Mouse (Mus musculus) adrenal gland, adult 8-10 months (tissue): ENCODE data around the gene Ldhb. TPM values are rescaled to one million over a fixed set of nuclear protein-coding genes. Genes with fewer than 3 reads are reported as not detected.

Experiments
- total RNA-seq, 4 experiments: library from RNA; stranded (reverse); gene quantifications; 2 replicates each; pipeline ENCODE4 v1.2.4; 2022

Gene Ldhb
- total RNA-seq, 4 experiments from 2014 or later, result 147 to 183 (median 159) TPM

Other genes starting within 250 kb of the Ldhb start
- gene Iapp, start 209.5 kb downstream of the Ldhb start, total RNA-seq, result not detected
- not detected for gene Slco1a5, start 185.0 kb downstream of the Ldhb start, total RNA-seq
- gene Pyroxd1, start 162.3 kb downstream of the Ldhb start, total RNA-seq, result 10 to 100 TPM; 13.0 to 18.0 (median 14.1) TPM
- 10 to 100 TPM; 13.4 to 26.5 (median 19.8) TPM for gene Recql, start 120.9 kb downstream of the Ldhb start, total RNA-seq
- gene Golt1b, start 120.7 kb downstream of the Ldhb start, total RNA-seq, result 10 to 100 TPM; 27.6 to 34.6 (median 32.3) TPM
- gene Spx, start 94.5 kb downstream of the Ldhb start, total RNA-seq, result 1 to 10 TPM in 1 of 4 experiments, under 1 TPM in 3; 0.38 to 1.7 (median 0.81) TPM
- gene Gys2, start 34.8 kb downstream of the Ldhb start, total RNA-seq, result 10 to 100 TPM in 1 of 4 experiments, 1 to 10 TPM in 3; 1.4 to 10.7 (median 5.0) TPM
- gene Kcnj8, start 63.7 kb upstream of the Ldhb start, total RNA-seq, result 10 to 100 TPM in 2 of 4 experiments, 1 to 10 TPM in 2; 8.3 to 11.8 (median 10.1) TPM
- gene Abcc9, start 194.4 kb upstream of the Ldhb start, total RNA-seq, result 10 to 100 TPM; 11.5 to 18.1 (median 13.9) TPM
- 10 to 100 TPM; 34.5 to 35.7 (median 34.7) TPM for gene Cmas, start 248.7 kb upstream of the Ldhb start, total RNA-seq